Mouse (Mus musculus): ENCODE measurements at regions not wholly inside any gene's neighbourhood (a gene's known extent, or its start where the extent isn't known, plus 50 kb on each side); places are given as distances from the start of the nearest gene placed in this dataset.

DNA sequence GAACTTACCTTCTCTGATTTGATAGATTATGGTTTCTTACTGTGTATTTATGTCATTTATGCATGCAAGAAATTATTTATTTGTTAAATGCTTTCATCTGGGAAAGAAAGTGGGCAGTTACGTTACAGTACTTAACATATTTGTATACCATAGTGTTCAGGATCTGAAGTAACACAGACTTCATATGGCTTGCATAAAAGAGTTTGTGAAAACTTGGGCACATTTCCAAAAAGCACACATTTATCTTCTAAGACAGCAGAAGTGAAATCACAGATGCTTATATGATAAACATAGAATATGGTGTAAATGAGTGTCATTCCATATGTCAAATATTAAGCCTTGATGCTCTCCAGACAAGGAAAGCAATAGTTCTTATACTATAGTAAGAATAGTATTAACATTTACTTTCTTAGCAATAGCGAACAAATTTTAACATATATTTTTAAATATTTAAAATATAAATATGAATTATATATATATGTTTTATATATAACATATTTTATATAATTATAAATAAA is 4549.1 kb upstream of the Gm7489 start:
- no peak for DNase-seq (ENCODE audit: extremely low spot score in 1 of 2, low spot score in 1 of 2)

DNA sequence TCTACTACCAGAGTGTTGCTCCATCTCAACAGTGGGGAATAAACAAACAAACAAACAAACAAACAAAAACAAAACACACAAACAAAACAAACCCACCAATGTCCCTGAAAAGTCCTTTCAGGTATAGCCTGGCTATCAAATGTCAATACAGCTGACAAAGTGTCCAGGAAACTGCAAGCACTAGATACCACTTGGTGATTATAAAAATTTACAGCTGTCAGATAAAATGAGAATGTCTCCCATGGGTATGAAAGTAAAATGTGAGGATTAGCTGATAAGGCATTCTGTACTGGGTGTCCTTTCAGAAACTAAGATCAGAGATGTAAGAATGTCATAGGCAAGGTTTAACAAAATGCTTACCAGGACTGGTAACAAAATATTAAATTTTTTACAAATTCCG is 4537.7 kb upstream of the Gm7489 start:
- DNase-seq (ENCODE audit: extremely low spot score in 1 of 2, low spot score in 1 of 2), result no peak

DNA sequence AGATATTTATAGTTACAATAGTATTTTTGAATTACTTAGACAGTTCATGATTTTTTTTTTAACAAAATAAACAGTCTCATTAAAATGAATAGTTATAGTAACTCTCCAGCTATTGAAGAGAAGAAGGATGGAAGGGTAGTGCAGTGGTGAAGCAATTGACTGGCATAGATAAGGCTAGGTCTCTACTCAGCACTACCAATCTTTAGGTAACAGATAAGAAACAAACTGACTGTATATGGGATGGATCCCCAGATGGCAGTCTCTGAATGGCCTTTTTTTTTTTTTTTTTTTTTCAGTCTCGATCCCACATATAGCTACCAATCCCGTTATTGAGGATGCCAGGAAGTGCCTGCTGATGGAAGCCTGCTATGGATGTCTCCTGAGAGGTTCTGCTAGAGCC is 4528.6 kb upstream of the Gm7489 start:
- DNase-seq (ENCODE audit: extremely low spot score in 1 of 2, low spot score in 1 of 2), result no peak

DNA sequence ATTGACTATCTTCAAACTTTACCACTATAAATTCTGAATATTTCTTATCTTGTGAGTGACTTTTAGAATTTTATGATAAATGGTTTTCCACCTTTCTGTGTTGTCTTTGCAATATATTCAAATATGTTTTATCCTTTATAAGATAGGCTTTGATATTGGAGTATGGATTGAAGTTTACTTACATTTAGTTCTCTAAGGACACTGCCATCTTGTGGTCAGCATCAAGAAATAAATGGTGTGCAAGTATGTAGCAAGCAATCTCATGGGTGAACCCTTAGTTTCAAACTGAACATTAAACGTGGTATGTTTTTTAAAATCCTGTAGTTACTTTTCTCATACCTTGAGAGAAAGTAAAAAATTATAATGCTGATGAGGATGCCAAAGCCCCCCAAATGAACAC is 4488.7 kb upstream of the Gm7489 start:
- peak in 1 of 2 experiments; percentile 20 for DNase-seq (ENCODE audit: extremely low spot score in 1 of 2, low spot score in 1 of 2)

DNA sequence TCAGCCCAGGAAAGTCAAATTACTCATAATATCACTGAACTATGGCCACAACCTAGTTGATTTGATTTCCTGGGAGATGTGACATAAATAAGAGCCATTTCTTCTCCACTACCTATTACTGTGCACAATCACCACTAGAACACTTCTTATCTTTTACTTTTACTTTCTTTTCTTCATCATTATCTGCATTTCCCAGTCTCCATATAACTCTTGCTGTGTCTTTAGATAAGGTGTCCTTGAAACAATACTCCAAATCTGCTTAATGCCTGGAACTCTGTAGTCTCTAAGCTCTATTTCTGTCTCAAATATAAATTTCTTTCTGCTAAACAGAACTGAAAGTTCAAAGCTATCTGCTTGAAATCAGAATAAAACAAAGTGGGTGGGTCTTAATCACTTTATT is 4471.0 kb upstream of the Gm7489 start:
- DNase-seq (ENCODE audit: extremely low spot score in 1 of 2, low spot score in 1 of 2), result no peak

DNA sequence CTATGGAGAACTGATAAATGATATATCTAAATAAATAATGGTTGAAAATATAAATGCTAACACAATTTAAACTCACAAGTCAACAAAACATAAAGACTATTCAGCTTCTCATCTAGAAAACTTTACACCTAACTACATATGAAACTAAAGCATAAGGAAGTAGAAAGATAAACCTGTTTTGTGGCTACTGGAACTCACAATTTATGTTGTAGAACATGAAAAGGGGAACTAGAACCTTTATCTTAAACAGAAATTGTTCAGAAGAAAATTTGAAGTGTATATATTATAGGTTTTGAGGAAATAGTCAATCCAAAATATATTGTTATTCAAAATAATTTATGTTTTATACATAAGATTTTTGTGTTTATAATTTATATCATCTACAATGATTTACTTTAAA is 4433.4 kb upstream of the Gm7489 start:
- DNase-seq (ENCODE audit: extremely low spot score in 1 of 2, low spot score in 1 of 2), result no peak

DNA sequence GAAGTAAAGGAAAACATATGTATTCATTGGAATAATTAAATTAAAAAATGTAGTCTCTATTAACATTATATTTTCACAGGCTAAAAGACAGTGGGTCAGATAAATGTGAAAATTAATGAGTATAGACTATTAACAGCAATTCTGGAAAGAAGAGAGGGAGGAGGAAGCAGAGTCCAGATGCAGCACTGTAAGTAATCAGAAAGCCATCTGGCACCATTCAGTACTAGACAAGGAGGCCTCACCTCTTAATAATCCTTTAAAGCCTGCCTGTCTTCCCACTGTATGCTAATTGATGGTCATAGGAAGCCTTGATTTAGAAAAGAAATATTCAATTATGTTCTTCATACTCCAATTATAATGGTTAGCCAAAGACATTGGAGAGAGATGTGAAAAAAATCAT is 4400.1 kb upstream of the Gm7489 start:
- no peak for DNase-seq (ENCODE audit: extremely low spot score in 1 of 2, low spot score in 1 of 2)

DNA sequence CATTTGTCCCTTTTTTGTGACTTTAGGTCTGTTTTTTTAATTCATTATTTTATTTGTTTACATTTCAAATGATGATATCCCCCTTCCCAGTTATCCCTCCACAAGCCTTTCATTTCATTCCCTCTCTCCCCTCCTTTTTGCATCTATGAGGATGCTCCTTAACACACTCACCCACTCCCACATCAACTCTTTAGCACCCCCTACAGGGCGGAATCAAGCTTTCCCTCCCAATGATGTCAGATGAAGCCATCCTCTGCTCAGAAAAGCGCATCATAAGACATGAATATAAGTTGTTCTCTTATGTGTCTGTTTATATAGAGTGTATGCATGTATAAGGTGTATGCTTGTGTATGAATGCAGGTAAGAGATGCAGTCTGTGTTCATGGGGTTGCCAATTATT is 4391.9 kb upstream of the Gm7489 start:
- DNase-seq (ENCODE audit: extremely low spot score in 1 of 2, low spot score in 1 of 2), result no peak

DNA sequence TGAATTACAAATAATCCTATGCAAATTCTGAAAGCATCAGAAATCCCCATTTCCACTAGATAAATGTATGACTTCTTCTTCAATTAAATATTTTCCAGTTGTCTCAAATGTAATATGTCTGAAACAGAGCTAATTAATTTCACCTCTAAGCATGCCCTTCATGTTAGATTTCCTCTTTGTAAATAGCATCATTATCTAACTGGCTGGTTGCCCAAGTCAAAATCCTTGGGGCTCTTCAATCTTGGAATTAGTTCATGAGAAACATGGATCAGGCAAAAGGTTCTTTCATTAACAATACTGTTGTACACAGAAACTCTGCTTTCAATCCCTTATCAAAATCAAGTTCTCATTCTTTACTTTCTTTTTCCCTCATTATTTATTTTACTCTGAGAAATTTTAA is 4382.9 kb upstream of the Gm7489 start:
- DNase-seq (ENCODE audit: extremely low spot score in 1 of 2, low spot score in 1 of 2), result no peak

All from frontal cortex, adult 2 months (tissue).